Mouse (Mus musculus) kidney, adult 2 months (tissue): ENCODE results near the gene Npy5r.

Experiments
- CTCF ChIP-seq: fragments of 200-500 bp; conservative IDR thresholded peaks from 2 replicates; pipeline ENCODE4 v1.5.1; 2011; ENCODE audit warnings: low read depth, mild to moderate bottlenecking, control low read depth, low read length, moderate library complexity, mixed read lengths; ENCODE audit not compliant: insufficient read depth, insufficient read length
- POLR2A ChIP-seq: fragments of 200-500 bp; IDR thresholded peaks from one replicate; pipeline ENCODE4 v1.6.1; 2011; ENCODE audit warnings: low read depth, low read length, control low read depth

DNA sequence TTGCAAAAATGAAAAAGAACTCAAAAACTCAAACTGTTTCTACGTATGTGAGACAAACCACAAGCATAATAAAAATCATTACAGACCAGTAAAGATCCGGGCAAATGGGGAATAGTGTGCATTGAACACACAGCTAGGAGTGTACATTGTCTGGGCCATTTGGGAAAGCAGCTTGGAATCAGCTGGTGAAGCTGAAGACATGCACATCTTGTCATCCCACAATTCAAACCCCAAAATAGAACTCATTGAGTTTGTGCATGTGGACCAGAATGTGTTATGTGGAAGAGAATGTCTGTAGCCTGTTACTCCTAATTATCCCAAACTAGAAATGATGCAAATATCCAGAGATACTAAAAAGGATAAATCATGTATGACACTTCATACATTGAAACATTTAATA, 34.9 kb upstream of the Npy5r start:
- TF ChIP-seq CTCF: no peak
- no peak for TF ChIP-seq POLR2A
